Mouse (Mus musculus) ES-E14 (cell line): Measurements from ENCODE around the gene Ppp1r12c.

Experiments used
- HCFC1 ChIP-seq: IDR thresholded peaks from 2 replicates; pipeline ENCODE4 v1.6.1; 2012; ENCODE audit warnings: low read length, inconsistent platforms, borderline replicate concordance; ENCODE audit not compliant: insufficient read depth
- MAFK ChIP-seq: IDR thresholded peaks from 2 replicates; pipeline ENCODE4 v1.6.1; 2014; ENCODE audit warnings: mild to moderate bottlenecking, low read depth, low read length, inconsistent platforms; ENCODE audit not compliant: insufficient read depth
- ZC3H11A ChIP-seq: IDR thresholded peaks from 2 replicates; pipeline ENCODE4 v1.6.1; 2012; ENCODE audit warnings: low read depth, mild to moderate bottlenecking, inconsistent platforms, low read length, borderline replicate concordance
- ZNF384 ChIP-seq: IDR thresholded peaks from 2 replicates; pipeline ENCODE4 v1.6.1; 2012; ENCODE audit warnings: low read depth, low read length, inconsistent platforms

GRCm38 (mm10) chr7:4503100-4503499 lies 1.6 kb upstream of the Ppp1r12c start:
- no peak for TF ChIP-seq ZNF384
- no peak for TF ChIP-seq ZC3H11A
- no peak for TF ChIP-seq MAFK
- no peak for TF ChIP-seq HCFC1
